Mouse (Mus musculus): Measurements from ENCODE around the gene Stn1.
"Not testable (repeated sequence)": the region's sequence is repeated elsewhere in the genome, so short reads cannot be mapped to it uniquely, and the experiment has no call there.

Gene Stn1

DNA sequence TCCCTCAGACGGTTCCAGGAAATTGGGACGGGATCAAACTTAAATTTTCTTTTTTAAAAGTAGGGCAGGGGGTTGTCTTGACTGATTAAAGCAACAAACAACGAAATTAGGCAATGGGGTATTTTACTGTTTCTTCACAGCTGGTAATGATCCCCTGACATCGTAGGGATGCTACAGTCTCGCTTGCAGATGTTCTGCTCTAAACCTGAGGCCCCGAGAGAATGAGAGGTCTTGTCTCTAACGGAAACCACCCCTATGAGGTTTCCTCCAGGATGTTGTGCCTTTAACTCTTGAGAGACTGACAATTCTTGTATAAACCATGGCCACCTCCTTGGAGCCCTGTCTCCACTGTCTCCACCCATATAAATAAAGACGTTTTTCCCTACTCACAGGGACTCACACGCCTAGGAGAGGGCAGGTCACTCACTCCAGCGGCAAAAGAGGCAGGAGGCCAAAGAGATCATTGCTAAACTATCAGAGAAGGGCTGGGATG lies at the start of gene Stn1:
Gene Stn1, minus strand, starts transcription at position 208 of the 493 bp plus-strand sequence.
- no peak for DNase-seq (ENCODE audit: inconsistent ontology term)

DNA sequence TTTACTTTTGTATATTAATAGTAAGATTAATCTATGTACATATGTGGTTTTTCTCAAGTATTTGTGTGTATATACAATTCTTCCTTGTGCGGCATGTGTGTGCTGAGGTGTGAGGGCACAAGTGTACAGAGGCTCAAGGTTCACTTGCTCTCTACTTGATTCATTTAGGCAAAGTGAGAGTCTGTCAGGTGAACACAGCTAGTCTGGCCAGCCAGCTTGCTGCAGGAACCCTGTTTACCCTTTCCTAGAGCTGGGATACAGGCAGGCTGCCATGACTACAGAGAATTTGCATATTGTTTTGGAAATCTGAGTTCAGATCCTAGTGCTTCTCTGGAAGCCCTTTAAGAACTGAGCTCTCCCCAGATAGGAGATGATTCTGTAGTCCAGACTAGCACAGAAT lies 49.7 kb upstream of the Stn1 start:
- DNase-seq (ENCODE audit: inconsistent ontology term), result no peak

DNA sequence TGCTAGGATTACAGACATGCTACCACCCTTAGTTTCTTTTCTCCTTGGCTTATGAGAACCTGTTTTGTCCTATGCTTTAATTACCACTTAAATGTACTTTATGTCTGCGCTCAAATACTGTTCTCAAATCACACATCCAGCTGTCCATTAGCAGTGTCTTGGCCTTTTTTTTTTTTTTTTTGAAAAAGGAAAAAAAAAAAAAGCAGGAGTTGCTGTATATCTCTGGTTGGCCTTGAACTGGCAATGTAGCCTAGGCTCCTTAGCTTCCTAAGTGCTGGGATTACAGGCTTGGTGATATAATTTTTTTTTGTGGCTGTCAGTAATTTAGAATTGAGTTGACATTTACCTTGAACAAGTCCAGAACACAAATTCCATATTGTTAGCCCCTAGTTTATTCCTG lies 48.5 kb upstream of the Stn1 start:
- no peak for DNase-seq (ENCODE audit: inconsistent ontology term)

- peak; percentile 43 for DNase-seq (ENCODE audit: inconsistent ontology term)
These were observed 42.7 kb upstream of the Stn1 start for GRCm38 (mm10) chr19:47579788-47580631.

DNA sequence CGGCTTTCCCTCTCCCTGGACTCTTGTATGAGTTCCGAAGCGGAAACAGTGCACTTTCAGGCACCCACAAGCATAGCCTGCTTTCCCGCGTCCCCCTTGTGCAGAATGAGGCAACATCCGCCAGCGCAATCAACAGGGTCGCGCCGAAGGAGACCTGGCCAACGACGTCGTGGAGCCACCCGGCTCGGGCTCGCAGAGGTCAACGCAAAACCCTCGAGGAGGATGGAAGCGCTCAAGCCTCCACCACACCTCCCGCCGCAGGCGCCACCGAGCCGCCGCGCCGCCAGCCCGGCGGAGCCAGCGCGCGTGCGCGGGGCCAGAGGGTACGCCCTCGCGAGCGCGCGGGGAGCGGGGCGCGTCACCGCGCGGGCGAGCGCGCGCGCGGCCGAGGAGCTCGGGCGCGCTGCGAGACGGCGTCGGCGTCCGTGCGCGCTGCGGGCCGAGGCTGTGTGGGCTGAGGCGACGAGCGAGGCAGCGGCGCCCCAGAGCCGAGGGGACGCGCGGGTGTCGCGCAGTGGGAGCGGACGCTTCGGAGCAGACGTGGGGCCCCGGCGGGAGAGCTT lies 42.0 kb upstream of the Stn1 start, which contains the start of gene Slk:
Gene Slk, plus strand, starts transcription at position 454 of the 563 bp plus-strand sequence.
- DNase-seq (ENCODE audit: inconsistent ontology term), result peak; percentile 93

GRCm38 (mm10) chr19:47578581-47579224 lies 41.4 kb upstream of the Stn1 start:
- no peak for DNase-seq (ENCODE audit: inconsistent ontology term)

GRCm38 (mm10) chr19:47573718-47574117 lies 36.4 kb upstream of the Stn1 start:
- no peak for DNase-seq (ENCODE audit: inconsistent ontology term)

GRCm38 (mm10) chr19:47571981-47572380 lies 34.7 kb upstream of the Stn1 start:
- not testable (repeated sequence) for DNase-seq (ENCODE audit: inconsistent ontology term)

DNA sequence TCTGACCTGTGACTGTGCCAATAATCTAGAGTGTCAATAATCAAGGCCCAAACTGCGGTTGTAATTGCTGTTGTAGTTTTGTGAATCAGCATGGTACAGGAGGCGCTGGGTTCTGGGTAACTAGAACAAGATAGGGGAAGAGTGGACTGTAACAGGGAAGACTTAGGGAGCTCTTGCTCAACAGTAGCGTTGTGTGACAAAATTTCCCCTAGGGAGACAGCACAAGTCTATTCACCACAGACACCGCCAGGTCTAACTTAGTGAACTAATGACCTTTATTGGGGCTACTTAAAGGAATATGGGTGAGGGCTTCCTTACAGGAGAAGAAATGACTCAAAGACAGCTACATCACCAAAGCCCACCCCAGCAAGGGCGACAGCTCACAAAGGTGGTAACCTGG lies 32.7 kb upstream of the Stn1 start:
- DNase-seq (ENCODE audit: inconsistent ontology term), result no peak

DNA sequence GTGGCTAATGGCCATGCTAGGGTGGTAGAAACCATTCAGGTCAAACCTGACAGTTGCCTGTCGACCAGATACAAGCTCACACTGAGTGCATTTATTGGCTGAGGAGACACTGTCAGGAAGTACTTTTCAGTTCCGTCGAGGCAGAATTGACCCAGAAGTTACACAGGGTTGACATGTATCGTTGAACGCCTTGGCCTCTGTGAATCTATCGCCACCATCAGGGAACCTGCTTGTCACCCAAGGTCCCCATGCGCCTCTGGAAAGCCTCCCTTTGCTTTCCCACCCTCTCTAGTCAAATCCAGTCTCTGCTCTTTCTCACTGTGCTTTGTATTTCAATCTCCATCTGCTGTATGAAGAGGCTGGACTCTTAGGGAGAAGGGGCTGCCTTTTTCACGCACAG lies 28.7 kb upstream of the Stn1 start:
- DNase-seq (ENCODE audit: inconsistent ontology term), result no peak

GRCm38 (mm10) chr19:47565031-47565654 lies 27.8 kb upstream of the Stn1 start:
- no peak for DNase-seq (ENCODE audit: inconsistent ontology term)

DNA sequence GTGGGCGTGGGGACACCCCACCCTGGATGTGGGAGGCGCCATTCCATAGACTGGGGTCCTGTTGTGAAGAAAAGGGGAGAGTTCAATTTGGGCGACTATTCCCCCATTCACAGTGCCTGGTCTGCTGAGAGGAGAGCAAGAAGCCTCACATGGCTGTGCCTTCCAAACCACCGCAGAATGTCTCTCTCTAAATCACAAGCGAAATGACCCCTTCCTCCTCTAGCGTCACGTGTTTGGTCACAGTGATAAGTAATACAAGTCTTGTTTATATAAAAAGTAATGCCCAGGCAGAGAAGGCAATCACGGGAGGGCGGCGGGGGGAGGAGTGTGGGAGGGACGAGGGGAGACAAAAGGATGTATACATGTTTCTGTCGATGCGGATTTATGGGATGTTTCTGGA lies 26.4 kb upstream of the Stn1 start:
- DNase-seq (ENCODE audit: inconsistent ontology term), result no peak

GRCm38 (mm10) chr19:47561996-47562441 lies 24.7 kb upstream of the Stn1 start:
- DNase-seq (ENCODE audit: inconsistent ontology term), result no peak

DNA sequence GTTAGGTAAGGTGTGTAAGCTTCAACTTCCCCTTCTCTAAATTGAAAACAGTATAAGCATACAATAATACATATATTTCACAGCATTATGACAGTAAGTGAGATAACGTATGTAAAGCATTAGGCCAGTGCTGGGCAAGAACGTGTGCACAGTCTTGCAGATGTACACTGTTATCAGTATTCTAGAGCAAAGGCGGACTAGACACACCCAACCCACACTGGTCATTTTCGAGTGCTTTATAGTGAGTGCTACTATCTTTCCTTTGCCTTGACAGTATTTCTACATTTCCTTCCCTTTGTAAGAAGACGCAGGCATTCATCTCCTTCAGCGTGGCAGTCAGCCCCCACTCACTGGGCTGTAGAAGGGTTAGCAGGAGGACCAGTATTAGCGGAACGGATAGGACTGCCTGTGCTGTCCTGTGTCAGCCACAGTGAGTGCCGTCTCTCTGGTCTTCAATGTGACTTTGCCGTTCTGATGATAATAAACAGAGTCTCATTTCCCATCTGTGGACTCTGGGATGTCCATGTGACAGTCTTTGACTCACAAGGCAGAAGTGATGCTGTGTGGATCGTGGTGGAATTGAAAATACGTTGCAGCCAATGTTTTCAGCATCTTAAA lies 23.3 kb upstream of the Stn1 start:
- DNase-seq (ENCODE audit: inconsistent ontology term), result no peak

- DNase-seq (ENCODE audit: inconsistent ontology term), result peak; percentile 19
These were observed 22.6 kb upstream of the Stn1 start for GRCm38 (mm10) chr19:47559751-47560512.

- no peak for DNase-seq (ENCODE audit: inconsistent ontology term)
These were observed 21.8 kb upstream of the Stn1 start for GRCm38 (mm10) chr19:47559145-47559544.

- DNase-seq (ENCODE audit: inconsistent ontology term), result no peak
These were observed 12.3 kb upstream of the Stn1 start for GRCm38 (mm10) chr19:47549584-47549983.

DNA sequence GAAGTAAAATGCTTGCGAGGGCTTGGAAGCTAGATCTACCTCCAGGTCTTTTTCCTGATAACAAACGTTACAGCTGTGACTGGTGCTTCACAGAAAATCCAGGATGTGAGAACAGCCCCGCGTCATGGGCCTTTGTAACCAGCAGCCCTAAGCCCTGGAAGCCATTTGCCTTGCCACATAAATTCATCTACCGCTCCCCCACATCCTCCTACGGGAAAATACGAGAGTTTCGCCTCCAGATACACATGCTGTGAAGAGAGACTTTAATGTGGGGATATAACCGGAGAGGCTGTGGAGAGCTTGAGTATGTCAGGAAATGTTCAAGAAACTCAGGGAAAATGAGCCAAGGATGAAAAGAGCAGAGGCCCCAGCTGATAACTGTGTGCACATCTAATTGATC lies 11.9 kb upstream of the Stn1 start:
- DNase-seq (ENCODE audit: inconsistent ontology term), result no peak

GRCm38 (mm10) chr19:47548432-47549076 lies 11.2 kb upstream of the Stn1 start:
- no peak for DNase-seq (ENCODE audit: inconsistent ontology term)

DNA sequence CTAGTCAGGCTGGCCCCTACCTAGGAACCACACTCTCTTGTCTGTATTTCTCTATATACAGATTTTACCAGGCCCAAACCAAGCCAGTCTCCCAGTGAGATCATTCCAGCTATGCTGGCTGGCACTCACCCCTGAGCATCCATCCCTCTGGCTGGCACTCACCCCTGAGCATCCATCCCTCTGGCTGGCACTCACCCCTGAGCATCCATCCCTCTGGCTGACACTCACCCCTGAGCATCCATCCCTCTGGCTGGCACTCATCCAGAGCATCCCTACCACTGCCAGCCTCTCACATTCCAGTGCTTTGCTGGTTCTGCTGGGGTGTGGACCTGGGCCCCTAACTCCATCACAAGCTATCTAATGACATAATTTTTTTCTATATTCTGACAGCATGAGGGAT lies 8.2 kb upstream of the Stn1 start:
- DNase-seq (ENCODE audit: inconsistent ontology term), result no peak

All from Muller cell, postnatal 12 days (primary cell).